Mouse (Mus musculus): ENCODE results near the gene Acot1. TPM values are rescaled to one million over a fixed set of nuclear protein-coding genes. Genes with fewer than 3 reads are reported as not detected.
"Not testable (repeated sequence)": the region's sequence is repeated elsewhere in the genome, so short reads cannot be mapped to it uniquely, and the experiment has no call there.

Acot1 gene
- total and polyA plus RNA-seq, 3 experiments, result 0.42 TPM; not detected in 2

DNA sequence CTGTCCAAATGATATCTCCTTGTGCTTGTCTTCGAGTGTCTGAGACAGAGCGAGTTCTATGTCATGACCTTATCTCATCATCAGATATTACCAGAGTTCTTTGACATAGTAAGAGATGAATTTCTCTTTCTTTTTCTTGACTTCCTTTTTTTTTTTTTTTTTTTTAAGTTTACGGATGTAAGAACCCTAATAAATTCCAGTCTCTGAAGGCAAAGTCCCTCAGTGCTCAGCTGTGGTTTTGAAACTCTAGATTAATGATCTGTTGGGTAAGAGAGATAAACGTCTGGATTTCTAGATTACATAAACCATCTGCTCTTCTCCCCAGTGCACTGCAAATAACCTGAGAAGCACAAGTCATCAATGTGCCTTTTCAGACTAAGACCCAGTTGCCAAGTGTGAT lies 24.8 kb downstream of the Acot1 start:
- H3K36me3 ChIP-seq (replicated peaks in 1 of 2; ENCODE audit: control insufficient read depth in 1 of 2, insufficient read depth in 1 of 2, low read length in 1 of 2), result no peaks in the 10 kb centered on the region
- H3K79me2 ChIP-seq (replicated peaks; ENCODE audit: control insufficient read depth, extremely low read depth, insufficient read depth, poor library complexity, severe bottlenecking), result no peaks in the 10 kb centered on the region
- dilution Hi-C loops (cut with MboI; ENCODE audit: extremely low pct_ligation_motif_present, extremely low pct_unique_long_range_greater_than_20kb, low sequenced_read_pairs), result no loop called here
- no peak overlapping the region for H3K27ac ChIP-seq (ENCODE audit: insufficient read depth, low read depth)
- H3K4me3 ChIP-seq (replicated peaks in 1 of 3; ENCODE audit: low read depth in 2 of 3, low read length in 2 of 3, poor library complexity in 1 of 3), result no peak overlapping the region
- H3K9ac ChIP-seq (ENCODE audit: insufficient read depth, low read depth), result no peak overlapping the region
- H3K9me3 ChIP-seq (replicated peaks; ENCODE audit: low read length), result peaks cover 3% of the 10 kb centered on the region
- TF ChIP-seq KAT2A (IDR thresholded peaks at IDR 0.05; ENCODE audit: insufficient replicate concordance, low read length), result no peak
- TF ChIP-seq EP300 (IDR thresholded peaks at IDR 0.05; ENCODE audit: low read length), result no peak
- TF ChIP-seq USF1 (IDR thresholded peaks at IDR 0.05; ENCODE audit: low read depth, low read length), result no peak
- no peak for TF ChIP-seq CHD1 (IDR thresholded peaks at IDR 0.05; ENCODE audit: low read depth, low read length)
- TF ChIP-seq USF2 (conservative IDR thresholded peaks at IDR 0.05; ENCODE audit: low read depth, low read length), result no peak
- TF ChIP-seq POLR2AphosphoS2 (IDR thresholded peaks at IDR 0.05; ENCODE audit: low read depth, low read length), result no peak
- TF ChIP-seq TCF12 (IDR thresholded peaks at IDR 0.05; ENCODE audit: low read depth, low read length), result no peak
- no peak for TF ChIP-seq ZC3H11A (IDR thresholded peaks at IDR 0.05; ENCODE audit: low read depth, low read length)
- no peak for TF ChIP-seq IRF4 (IDR thresholded peaks at IDR 0.05; ENCODE audit: low read depth, low read length)
- no peak for TF ChIP-seq MAX (IDR thresholded peaks at IDR 0.05; ENCODE audit: low read length)
- no peak overlapping the region for H3K4me2 ChIP-seq (ENCODE audit: insufficient read depth, low read depth, poor library complexity, severe bottlenecking)
- no peaks in the 10 kb centered on the region for H3K27me3 ChIP-seq (replicated peaks)
- peaks cover 0 to 6% of the 10 kb centered on the region in 2 experiments; a peak in 1 of 4 replicates for H3K4me1 ChIP-seq (ENCODE audit: control insufficient read depth in 1 of 2, insufficient read depth in 2 of 2)
- no peak for DNase-seq (ENCODE audit: extremely low read depth)
- in situ Hi-C loops (cut with MboI; ENCODE audit: low pct_ligation_motif_present, low pct_unique_long_range_greater_than_20kb, low sequenced_read_pairs), result no loop called here

- dilution Hi-C loops (cut with MboI; ENCODE audit: extremely low pct_ligation_motif_present, extremely low pct_unique_long_range_greater_than_20kb, low sequenced_read_pairs); H3K36me3 ChIP-seq (replicated peaks in 1 of 2; ENCODE audit: control insufficient read depth in 1 of 2, insufficient read depth in 1 of 2, low read length in 1 of 2); H3K4me1 ChIP-seq (ENCODE audit: control insufficient read depth in 1 of 2, insufficient read depth in 2 of 2); H3K27ac ChIP-seq (ENCODE audit: insufficient read depth, low read depth); H3K4me3 ChIP-seq (replicated peaks in 1 of 3; ENCODE audit: low read depth in 2 of 3, low read length in 2 of 3, poor library complexity in 1 of 3); H3K79me2 ChIP-seq (replicated peaks; ENCODE audit: control insufficient read depth, extremely low read depth, insufficient read depth, poor library complexity, severe bottlenecking); DNase-seq (ENCODE audit: extremely low read depth); in situ Hi-C loops (cut with MboI; ENCODE audit: low pct_ligation_motif_present, low pct_unique_long_range_greater_than_20kb, low sequenced_read_pairs); H3K9me3 ChIP-seq (replicated peaks; ENCODE audit: low read length); H3K9ac ChIP-seq (ENCODE audit: insufficient read depth, low read depth); H3K27me3 ChIP-seq (replicated peaks); H3K4me2 ChIP-seq (ENCODE audit: insufficient read depth, low read depth, poor library complexity, severe bottlenecking): not testable (repeated sequence)
Observed at GRCm38 (mm10) chr12:84038241-84038640, 29.0 kb downstream of the Acot1 start, which contains the start of gene Acot4. Gene Acot4, plus strand, starts transcription at chr12:84038379.

- H3K36me3 ChIP-seq (replicated peaks in 1 of 2; ENCODE audit: control insufficient read depth in 1 of 2, insufficient read depth in 1 of 2, low read length in 1 of 2); H3K27ac ChIP-seq (ENCODE audit: insufficient read depth, low read depth); H3K4me2 ChIP-seq (ENCODE audit: insufficient read depth, low read depth, poor library complexity, severe bottlenecking); H3K4me3 ChIP-seq (replicated peaks in 1 of 3; ENCODE audit: low read depth in 2 of 3, low read length in 2 of 3, poor library complexity in 1 of 3); DNase-seq (ENCODE audit: extremely low read depth); H3K9me3 ChIP-seq (replicated peaks; ENCODE audit: low read length); dilution Hi-C loops (cut with MboI; ENCODE audit: extremely low pct_ligation_motif_present, extremely low pct_unique_long_range_greater_than_20kb, low sequenced_read_pairs); H3K27me3 ChIP-seq (replicated peaks); H3K79me2 ChIP-seq (replicated peaks; ENCODE audit: control insufficient read depth, extremely low read depth, insufficient read depth, poor library complexity, severe bottlenecking); H3K9ac ChIP-seq (ENCODE audit: insufficient read depth, low read depth); H3K4me1 ChIP-seq (ENCODE audit: control insufficient read depth in 1 of 2, insufficient read depth in 2 of 2); in situ Hi-C loops (cut with MboI; ENCODE audit: low pct_ligation_motif_present, low pct_unique_long_range_greater_than_20kb, low sequenced_read_pairs): not testable (repeated sequence)
Observed at GRCm38 (mm10) chr12:84038691-84039111, 29.4 kb downstream of the Acot1 start, which contains the start of gene Gm49366. Gene Gm49366, plus strand, starts transcription at chr12:84038935.

Data from CH12.LX (cell line).